Mouse (Mus musculus): ENCODE measurements at regions not wholly inside any gene's neighbourhood (a gene's known extent, or its start where the extent isn't known, plus 50 kb on each side); places are given as distances from the start of the nearest gene placed in this dataset.

GRCm38 (mm10) chr2:139277571-139277970 is 216.1 kb upstream of the Sptlc3 start:
- no peak for TF ChIP-seq USF1 (IDR thresholded peaks at IDR 0.05; ENCODE audit: low read depth)
- TF ChIP-seq CTCF (IDR thresholded peaks at IDR 0.05; ENCODE audit: control insufficient read depth, insufficient read depth, insufficient read length): no peak
- TF ChIP-seq MYOD1 (IDR thresholded peaks at IDR 0.05; ENCODE audit: control insufficient read depth, insufficient read length, low read depth): no peak
- TF ChIP-seq MAX (IDR thresholded peaks at IDR 0.05): no peak
- no peak for TF ChIP-seq MYOG (IDR thresholded peaks at IDR 0.05; ENCODE audit: control insufficient read depth, extremely low read depth, insufficient read length)
- no peak for TF ChIP-seq CEBPB (IDR thresholded peaks at IDR 0.05; ENCODE audit: low read depth)
- no peak for TF ChIP-seq FOSL1 (IDR thresholded peaks at IDR 0.05; ENCODE audit: insufficient read depth, low read length, poor library complexity, severe bottlenecking)
